Mouse (Mus musculus): ENCODE data around the gene Oosp3.
A peak's percentile ranks its signal among the peaks of the same experiment; 100 is the strongest.

Gene Oosp3

DNA sequence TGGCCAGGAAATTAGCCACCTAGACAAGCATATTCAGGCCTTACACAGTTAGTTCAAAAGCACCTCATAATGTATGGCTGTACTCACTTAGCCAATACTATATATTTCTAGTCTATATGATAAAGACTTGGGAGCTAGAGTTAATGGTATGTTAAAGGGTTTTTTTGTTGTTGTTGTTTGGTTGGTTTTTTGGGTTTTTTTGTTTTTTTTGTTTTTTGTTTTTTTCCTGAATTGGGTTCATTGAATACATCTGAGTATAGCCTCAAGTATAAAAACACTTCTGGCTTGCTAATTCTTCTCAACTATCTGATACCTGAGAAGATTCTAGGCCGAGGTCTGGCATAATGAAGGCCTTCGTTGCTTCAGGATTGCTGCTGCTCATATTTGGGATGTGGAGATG, at the start of gene Oosp3:
Gene Oosp3, plus strand, starts transcription at position 301 of the 400 bp plus-strand sequence.
- no peak for DNase-seq (ENCODE audit: low spot score in 2 of 2)

DNA sequence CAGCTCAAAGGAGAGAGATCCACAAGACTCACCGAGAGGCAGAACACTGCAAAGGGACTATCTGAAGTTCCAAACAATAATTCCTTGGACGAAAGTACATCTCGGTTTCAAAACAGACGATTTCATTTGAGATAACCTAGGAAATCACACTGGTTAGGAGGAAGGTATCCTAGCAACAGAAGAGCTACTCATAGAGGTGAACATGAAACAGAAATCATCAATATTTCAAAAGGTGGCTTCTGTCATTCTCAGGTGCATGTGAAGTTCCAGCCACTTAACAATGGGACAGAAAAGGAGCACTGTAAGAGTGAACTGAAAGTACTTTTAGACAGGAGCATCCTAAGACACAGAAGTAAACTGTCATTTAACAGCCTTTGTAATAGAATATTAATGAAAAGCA, 47.3 kb upstream of the Oosp3 start:
- DNase-seq (ENCODE audit: low spot score in 2 of 2), result no peak

DNA sequence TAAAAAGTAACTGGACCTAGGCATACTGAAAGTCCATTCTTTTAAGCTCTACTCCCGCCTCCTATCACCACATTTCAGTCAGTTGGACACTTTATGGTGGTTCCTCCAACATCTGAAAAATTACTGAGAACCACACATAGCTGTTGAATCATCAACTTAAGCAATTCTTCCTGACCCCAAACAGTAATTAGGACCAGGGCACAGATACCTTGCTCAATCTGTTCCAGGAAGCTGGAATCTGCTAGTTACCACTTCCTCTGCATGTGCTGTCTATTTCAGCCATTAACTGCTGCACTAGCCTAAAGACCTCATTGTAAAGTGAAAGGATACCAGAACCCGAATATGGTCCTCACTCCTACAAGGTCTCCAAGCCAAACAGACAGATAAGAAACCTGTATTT, 37.7 kb upstream of the Oosp3 start:
- DNase-seq (ENCODE audit: low spot score in 2 of 2), result no peak

DNA sequence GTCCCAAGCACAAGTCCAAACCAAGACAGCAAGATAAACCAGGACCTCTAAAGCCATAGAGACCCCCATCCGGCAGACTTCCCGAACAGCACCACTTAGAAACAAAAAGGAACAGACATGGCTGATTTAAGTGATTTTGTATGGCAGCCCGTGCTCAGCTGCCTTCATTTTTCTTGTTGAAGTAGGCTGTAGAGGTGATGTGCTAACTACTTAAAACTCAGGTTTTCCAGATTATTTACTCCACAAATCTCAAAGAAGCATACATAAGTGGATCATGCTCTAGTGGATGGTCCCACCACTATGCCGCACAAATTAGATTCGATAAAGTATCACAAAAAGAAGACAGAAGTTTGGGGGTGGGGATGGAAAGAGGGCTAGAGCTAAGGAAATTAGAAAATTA, 36.4 kb upstream of the Oosp3 start, which contains the start of gene Oosp2:
Gene Oosp2, minus strand, starts transcription at position 101 of the 400 bp plus-strand sequence.
- no peak for DNase-seq (ENCODE audit: low spot score in 2 of 2)

DNA sequence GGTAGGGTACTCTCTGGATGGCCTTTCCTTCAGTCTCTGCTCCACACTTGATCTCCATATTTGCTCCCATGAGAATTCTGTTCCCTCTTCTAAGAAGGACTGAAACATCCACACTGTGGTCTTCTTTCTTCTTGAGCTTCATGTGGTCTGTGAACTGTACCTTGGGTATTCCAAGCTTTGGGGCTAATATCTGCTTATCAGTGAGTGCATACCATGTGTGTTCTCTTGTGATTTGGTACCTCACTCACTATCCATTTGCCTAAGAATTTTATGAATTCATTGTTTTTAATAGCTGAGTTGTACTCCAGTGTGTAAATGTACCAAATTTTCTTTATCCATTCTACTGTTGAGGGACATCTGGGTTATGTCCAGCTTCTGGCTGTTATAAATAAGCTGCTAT, 35.3 kb upstream of the Oosp3 start:
- DNase-seq (ENCODE audit: low spot score in 2 of 2), result no peak

DNA sequence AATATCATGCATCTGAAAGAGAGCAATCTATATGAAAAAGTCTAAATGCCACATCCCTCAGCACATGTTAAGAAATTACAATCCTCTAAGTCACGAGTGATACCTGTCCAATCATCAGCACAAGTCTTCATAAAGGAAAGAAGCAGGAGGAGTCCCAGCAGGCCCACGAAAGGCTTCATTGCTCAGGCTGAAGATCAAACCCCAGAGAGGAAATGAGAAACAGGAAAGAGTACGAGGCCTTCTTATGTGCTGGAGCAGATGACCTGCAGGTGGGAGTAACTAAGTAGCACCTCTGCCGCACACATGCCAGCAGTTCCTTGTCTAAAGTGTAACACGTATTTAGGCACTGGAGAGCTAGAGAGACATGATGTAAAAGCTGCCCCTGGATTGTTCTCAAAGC, 6.0 kb upstream of the Oosp3 start, which contains the start of gene Oosp1:
Gene Oosp1, minus strand, starts transcription at position 312 of the 400 bp plus-strand sequence.
- peak in 1 of 2 experiments; percentile 5 for DNase-seq (ENCODE audit: low spot score in 2 of 2)

DNA sequence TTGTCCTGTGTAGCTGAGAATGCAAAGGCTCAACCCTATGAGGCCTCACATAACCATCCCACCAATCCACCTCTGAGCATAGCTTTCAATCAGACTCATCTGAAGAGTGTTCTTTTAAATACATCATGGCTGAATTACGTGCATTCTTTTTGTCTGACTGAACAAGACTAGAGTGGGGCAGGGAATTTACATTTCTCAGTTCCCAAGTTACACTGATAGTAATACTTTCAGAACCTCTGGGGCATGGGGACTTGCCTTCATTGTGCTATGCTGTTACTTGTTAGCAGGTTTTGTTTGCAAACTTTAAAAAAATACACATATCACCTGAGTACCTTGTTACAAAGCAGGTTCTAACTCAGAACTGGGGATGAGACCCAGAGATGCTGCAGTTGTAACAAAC, 5.4 kb upstream of the Oosp3 start:
- DNase-seq (ENCODE audit: low spot score in 2 of 2), result no peak

DNA sequence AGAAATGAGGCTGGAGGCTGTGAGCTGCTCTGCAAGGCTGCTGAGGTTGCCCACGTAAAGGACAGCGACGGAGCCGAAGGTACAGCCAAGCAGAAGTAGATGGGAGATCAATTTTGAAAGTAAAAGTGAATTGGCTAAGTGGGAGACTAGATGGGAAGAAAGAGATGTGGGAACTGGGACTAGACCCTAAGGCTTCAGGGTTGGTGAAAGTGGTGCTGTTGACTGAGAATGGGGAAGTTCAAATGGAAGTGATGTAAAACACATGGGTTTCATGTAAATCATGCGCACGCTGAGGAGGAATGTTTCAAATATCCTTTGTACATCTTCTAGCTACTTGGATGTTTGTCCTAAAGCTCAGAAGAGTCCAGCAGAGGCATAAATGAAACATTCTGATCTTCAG, 1.5 kb downstream of the Oosp3 start:
- no peak for DNase-seq (ENCODE audit: low spot score in 2 of 2)

DNA sequence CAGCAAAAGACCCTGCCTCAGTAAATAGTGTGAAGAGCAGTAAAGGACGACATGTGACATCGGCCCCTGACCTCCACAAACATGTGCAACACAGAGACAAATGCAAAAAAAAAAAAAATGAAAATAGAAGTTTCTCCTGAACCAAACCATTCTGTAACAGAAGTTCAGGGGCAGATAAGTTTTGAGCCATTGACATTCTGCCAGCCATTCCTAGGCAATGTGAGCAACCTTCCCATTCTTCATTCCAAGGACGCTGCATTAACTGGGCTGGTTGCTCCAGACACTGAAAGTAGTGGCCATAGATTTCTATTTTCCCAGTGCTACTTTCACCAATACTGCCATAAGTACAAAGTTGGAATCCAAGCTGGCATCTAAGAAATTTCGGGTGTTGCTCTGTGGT, 15.6 kb downstream of the Oosp3 start:
- DNase-seq (ENCODE audit: low spot score in 2 of 2), result no peak

DNA sequence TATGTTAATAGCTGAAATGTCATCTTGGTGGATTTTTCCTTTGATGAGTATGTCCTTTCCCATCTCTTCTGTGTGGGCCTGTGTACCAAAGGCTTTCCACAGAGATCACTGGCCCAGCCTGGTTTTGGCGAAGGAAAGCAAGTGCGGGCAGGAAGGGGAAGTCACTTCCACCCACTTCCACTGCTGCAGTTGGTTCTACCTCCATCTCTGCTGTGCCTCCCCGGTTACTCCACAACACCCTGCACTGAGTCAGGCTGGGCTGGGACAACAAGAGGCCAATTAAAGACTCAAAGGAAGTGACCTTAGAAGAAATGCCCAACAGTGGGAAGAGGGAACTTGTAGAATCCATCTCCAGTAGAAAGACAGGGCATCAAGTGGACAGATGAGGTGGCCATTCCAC, 23.2 kb downstream of the Oosp3 start:
- DNase-seq (ENCODE audit: low spot score in 2 of 2), result no peak

DNA sequence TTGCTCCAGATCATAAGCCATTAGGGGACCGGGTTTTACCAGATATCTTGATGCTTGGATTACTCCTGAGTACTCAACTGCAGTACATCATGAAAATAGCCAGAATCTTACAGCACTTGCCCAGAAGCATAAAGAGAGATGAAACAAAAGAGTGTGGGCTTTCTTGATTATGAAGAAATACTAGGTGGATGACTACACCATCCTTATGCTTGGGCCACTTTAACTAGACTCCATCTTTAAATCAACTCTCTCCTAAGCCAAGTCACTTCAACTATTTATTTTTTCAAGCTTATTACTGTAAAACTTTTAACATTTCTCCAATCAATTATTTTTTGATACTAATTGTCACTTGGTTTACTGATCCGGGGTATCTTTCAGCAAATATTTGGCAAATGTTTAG, 27.0 kb downstream of the Oosp3 start:
- no peak for DNase-seq (ENCODE audit: low spot score in 2 of 2)

DNA sequence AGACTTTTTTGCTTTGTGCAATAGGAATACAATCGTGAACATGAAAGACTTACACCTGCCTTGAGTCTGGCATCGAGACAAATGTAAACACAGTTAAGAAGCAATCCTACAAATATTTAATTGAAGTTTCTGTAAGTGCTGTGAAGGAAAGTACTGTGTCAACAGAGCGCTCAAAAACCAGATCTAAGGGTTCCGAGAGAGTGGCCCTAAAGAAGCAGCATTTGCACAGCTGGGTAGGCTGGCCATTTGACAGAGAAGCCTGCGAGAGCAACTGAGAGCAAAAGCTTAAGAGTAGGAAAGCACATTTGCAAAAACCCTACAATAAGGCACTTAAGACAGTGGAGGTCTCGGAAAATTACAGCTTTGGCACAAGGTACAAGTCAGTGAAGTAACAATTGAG, 27.4 kb downstream of the Oosp3 start:
- DNase-seq (ENCODE audit: low spot score in 2 of 2), result no peak

DNA sequence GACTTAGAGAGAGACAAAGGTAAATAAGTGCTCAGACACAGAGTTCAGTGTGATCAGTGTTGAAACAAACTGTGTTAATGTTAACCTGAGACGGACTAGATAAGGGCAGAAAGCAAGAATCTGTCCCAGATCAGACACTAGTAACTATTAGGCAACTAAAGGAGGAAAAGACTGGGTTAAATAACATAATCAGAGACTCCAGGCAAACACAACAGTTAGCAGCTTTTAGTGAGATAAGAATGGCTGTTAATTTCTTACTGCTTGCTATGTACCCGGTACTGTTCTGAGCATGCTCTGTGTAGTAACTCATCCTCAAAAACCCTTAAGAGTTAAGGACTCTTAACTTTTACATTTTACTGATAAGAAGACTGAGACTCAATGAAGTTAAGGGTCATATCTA, 29.1 kb downstream of the Oosp3 start:
- DNase-seq (ENCODE audit: low spot score in 2 of 2), result no peak

DNA sequence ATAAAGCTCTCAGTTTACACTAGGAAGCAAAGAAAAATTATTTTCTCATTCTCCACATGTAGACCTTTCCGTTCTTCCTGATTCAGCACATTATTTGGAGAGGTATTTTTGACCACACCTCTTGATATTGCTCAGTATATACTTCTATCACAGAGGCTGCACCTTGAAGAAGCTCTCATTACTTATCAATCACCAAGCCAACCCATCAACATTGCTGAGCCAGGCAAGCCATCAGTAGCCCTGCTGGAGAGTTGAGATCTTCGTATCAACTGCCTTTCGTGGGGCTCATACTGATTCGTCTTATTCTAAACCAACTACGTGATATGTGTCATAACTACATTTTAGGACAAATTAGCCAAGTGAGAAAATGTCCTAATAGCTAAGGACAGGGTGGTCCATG, 30.4 kb downstream of the Oosp3 start:
- DNase-seq (ENCODE audit: low spot score in 2 of 2), result no peak

DNA sequence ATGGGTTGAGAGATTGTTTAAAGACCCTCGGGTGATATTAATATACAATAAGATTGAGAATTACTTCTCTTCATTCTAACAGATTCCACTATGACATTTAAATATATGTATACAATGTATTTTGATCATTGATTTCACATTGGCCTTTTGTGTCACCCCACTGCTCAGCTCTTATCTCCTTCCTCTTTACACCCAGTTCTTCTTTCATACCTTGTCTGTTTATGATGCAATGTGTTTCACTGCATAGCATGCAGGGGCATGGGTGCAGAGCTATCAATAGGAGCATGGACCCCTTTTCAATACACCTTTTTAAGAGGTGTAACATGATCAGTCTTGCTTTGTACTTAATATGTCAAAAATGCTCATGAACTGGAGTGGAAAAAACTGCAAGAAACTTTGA, 33.4 kb downstream of the Oosp3 start:
- DNase-seq (ENCODE audit: low spot score in 2 of 2), result no peak

DNA sequence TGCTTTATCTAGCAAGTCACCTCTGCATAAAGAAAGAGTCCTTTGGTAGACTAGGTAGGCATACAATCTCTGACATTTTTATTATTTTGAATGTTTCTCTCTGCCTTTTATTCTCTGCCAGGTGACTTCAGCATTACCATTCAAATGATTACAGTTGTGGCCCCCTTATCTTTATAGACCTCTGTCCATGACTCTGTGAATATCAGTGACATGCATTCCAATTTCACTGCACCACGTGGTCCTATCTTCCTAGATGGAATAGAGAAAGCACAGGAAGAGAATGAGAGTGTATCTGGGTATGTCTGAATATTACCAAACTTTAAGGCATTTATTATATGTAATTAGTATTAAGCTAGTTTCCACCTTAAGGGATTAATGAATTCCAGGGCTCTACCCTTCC, 39.6 kb downstream of the Oosp3 start:
- no peak for DNase-seq (ENCODE audit: low spot score in 2 of 2)

DNA sequence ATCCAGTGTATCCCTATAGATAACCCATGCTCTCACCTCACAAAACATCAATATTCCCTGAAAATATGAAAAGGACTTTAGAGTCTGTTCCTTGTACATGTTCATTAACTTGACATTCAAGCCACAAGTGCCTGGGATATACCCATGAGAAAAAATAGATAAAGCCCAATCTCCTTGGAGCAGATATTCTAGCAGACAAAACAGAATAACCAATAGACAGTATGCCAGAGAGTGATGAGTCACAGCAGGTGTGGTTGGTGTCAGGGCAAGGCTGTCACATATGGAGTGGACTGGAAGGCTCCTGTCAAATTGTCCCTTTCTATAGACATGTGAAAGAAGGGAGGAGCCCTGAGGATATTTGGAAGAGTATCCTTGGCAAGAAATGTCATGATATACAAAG, 48.8 kb downstream of the Oosp3 start:
- no peak for DNase-seq (ENCODE audit: low spot score in 2 of 2)

DNA sequence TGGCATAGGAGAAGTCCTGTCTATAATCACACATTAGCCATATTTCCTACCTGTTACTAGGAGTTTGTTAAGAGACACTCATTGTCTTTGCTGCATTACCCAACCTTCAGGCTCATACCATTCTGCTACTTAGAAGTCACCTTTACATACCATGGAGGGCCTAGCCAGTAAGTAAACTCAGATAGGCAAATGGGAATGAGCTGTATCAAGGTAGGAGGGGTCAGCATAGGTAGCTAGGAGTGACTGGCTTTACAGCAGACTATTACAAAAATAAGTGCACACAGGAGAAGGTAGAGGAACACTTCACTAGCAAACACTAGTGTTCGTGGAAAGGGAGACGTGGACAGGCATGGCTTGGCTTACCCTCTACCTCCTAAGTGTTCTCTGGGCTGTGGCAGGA, 50.4 kb downstream of the Oosp3 start, which contains the start of gene Gif:
Gene Gif, plus strand, starts transcription at position 257 of the 400 bp plus-strand sequence.
- no peak for DNase-seq (ENCODE audit: low spot score in 2 of 2)

Measured in thymus, postnatal 10 days (tissue).